Mouse (Mus musculus) midbrain, embryonic 13.5 days (tissue): ENCODE results near the gene Cldn7. TPM values are rescaled to one million over a fixed set of nuclear protein-coding genes. Genes with fewer than 3 reads are reported as not detected.
A peak's percentile ranks its signal among the peaks of the same experiment; 100 is the strongest.
"Not testable (repeated sequence)": the region's sequence is repeated elsewhere in the genome, so short reads cannot be mapped to it uniquely, and the experiment has no call there.

ENCODE experiments used
- ATAC-seq: fragments of 200-750 bp; cut with Nextera tagmentation; 2 replicates; pipeline ENCODE4 v1.8.0; 2017; ENCODE audit warnings: mild to moderate bottlenecking, moderate TSS enrichment, moderate library complexity
- H3K27ac ChIP-seq: fragments of 300-500 bp; sonication (generic); 2 replicates; pipeline ENCODE4 v1.5.1; 2015; ENCODE audit warnings: inconsistent platforms, mild to moderate bottlenecking, moderate library complexity
- H3K27me3 ChIP-seq: fragments of 300-500 bp; sonication (generic); 2 replicates; pipeline ENCODE4 v1.6.1; 2015; ENCODE audit warnings: mild to moderate bottlenecking, inconsistent platforms
- H3K36me3 ChIP-seq: fragments of 300-500 bp; sonication (generic); 2 replicates; pipeline ENCODE4 v1.6.1; 2015; ENCODE audit warnings: mild to moderate bottlenecking, inconsistent platforms
- H3K4me1 ChIP-seq: fragments of 300-500 bp; sonication (generic); replicated peaks from 2 replicates; pipeline ENCODE4 v1.6.1; 2015; ENCODE audit warnings: inconsistent platforms
- H3K4me2 ChIP-seq: fragments of 300-500 bp; sonication (generic); replicated peaks from 2 replicates; pipeline ENCODE4 v1.6.1; 2015; ENCODE audit warnings: moderate library complexity, mild to moderate bottlenecking, inconsistent platforms
- H3K4me3 ChIP-seq: fragments of 300-500 bp; sonication (generic); replicated peaks from 2 replicates; pipeline ENCODE4 v1.5.1; 2015; ENCODE audit warnings: mild to moderate bottlenecking, inconsistent platforms
- H3K9ac ChIP-seq: fragments of 300-500 bp; sonication (generic); replicated peaks from 2 replicates; pipeline ENCODE4 v1.6.1; 2015; ENCODE audit warnings: mild to moderate bottlenecking, inconsistent platforms
- H3K9me3 ChIP-seq: fragments of 300-500 bp; sonication (generic); 2 replicates; pipeline ENCODE4 v1.6.1; 2016; ENCODE audit warnings: mild to moderate bottlenecking, inconsistent platforms
- WGBS: fragments of 180-500 bp; shearing (Covaris S2); methylation state at CpG from one replicate; pipeline ENCODE4 v1.1.7; 2015; 5-methylcytosine and 5-hydroxymethylcytosine counted together
- polyA plus RNA-seq: library from polyadenylated mRNA; unstranded; fragments of >200 nt; fragmentation: Nextera tagmentation; extraction: Ambion mirVana; gene quantifications from 2 replicates; pipeline ENCODE4 v1.2.1, GENCODE M21; 2015

Gene Cldn7
- polyA plus RNA-seq = 0.32 and 1.1 TPM in 2 replicates

DNA sequence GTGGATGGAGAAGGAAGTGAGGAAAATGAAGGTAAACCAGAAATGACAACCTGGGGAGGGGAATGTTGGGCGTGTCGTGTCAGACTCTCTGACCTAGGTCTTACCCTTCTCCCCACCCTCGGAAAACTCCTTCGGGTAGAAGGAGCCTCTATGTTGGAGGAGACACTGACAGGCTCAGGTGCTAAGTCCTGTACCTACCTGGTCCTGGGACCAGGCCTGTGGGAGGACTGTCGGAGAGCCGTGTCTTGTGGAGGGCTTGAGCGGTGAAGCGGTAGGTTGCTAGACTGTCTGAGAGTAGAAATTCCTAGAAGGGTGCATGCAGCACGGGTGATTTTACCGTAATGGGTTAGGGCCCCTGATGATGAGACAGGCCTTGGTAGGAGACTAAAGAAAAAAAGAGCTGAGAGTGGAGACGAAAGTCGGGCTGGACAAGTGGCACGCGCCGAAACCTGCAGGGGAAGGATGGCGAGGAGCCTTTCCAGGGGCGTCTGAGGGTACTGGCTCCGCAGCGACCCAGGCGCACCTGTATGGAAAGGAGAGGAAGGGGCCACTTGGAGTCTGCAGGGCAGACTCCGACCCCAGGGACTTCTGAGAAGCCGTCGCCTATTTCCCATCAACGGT is at the start of gene Cldn7:
Cldn7 (plus strand) TSS at position 130 of the 621 bp plus-strand sequence.
- 11% methylated on average over 24 of the region's 24 CpGs for WGBS
- no peak for ATAC-seq
- peaks cover 91% of the 10 kb centered on the region for H3K27me3 ChIP-seq
- peaks cover 17% of the 10 kb centered on the region for H3K4me1 ChIP-seq
- H3K4me2 ChIP-seq = 0 out of 2 replicates have a peak within 1 kb of the TSS, but pooled peaks have one; percentile 31
- peaks cover 22% of the 10 kb centered on the region for H3K36me3 ChIP-seq
- no peaks in the 10 kb centered on the region for H3K9me3 ChIP-seq
- H3K4me3 ChIP-seq = 0 out of 2 replicates have a peak within 1 kb of the TSS, but pooled peaks have one; percentile 9
- no peak within 1 kb of the TSS for H3K27ac ChIP-seq
- H3K9ac ChIP-seq = no peak within 1 kb of the TSS

DNA sequence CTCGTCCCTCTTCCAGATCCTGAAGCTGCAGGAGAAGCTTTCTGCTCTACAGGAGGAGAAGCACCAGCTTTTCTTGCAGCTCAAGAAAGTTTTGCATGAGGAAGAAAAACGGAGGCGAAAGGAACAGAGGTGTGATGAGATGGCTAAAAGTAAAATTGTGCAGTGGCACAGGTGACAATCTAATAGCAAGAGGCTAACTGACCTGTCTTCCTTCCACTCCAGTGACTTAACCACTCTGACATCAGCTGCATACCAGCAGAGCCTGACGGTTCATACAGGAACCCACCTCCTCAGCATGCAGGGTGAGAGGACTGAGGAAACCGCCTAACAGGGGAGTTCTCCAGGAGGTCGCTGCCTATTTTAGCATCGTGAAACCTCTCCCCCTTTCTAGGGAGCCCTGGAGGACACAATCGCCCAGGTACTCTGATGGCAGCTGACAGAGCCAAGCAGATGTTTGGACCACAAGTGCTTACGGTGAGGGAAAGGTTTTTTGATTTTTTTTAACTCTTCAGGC is 49.6 kb upstream of the Cldn7 start:
- H3K4me1 ChIP-seq = peaks cover 50% of the 10 kb centered on the region
- 41% methylated on average over 9 of the region's 9 CpGs for WGBS
- no peaks in the 10 kb centered on the region for H3K9me3 ChIP-seq
- H3K27ac ChIP-seq = no peak overlapping the region
- H3K36me3 ChIP-seq = peaks cover 79% of the 10 kb centered on the region
- peak overlapping the region; percentile 94 for H3K9ac ChIP-seq
- H3K4me3 ChIP-seq = peak overlapping the region; percentile 94
- no peaks in the 10 kb centered on the region for H3K27me3 ChIP-seq
- H3K4me2 ChIP-seq = peak overlapping the region; percentile 100
- ATAC-seq = no peak

DNA sequence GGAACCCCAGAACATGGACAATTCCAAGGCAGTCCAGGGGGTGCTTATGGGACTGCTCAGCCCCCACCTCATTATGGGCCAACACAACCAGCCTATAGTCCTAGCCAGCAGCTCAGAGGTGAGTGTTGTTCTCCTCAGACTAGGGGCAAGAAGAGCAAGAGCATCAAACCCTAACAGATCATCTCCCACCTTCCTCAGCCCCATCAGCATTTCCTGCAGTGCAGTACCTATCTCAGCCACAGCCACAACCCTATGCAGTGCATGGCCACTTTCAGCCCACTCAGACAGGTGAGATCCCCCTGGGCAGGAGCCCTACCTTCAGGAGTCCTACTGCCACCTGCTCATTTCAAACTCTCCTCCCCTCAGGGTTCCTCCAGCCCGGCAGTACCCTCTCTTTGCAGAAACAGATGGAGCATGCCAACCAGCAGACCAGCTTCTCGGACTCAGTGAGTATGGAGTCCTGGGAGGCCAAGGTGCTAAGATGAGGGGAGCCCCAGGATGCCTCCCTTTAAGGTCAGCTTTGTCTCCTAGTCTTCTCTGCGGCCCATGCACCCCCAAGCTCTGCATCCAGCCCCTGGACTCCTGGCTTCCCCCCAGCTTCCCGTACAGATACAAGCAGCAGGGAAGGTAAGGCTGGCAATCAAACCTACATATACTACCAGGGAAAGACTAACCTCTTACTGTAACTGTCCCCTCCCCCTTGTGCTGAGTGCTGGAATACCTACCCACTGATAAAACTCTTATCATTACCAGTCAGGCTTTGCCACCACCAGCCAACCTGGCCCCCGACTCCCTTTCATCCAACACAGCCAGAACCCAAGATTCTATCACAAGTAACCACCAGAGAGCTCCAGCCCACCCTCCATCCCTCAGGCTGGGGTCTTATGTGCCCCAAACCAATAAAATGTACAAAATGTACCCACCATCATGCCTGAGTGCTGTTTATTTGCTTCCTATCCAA is 48.6 kb upstream of the Cldn7 start:
- 76% methylated on average over 5 of the region's 5 CpGs for WGBS
- no peak overlapping the region for H3K27ac ChIP-seq
- no peaks in the 10 kb centered on the region for H3K27me3 ChIP-seq
- H3K9ac ChIP-seq = no peak overlapping the region
- H3K4me1 ChIP-seq = peaks cover 53% of the 10 kb centered on the region
- H3K4me3 ChIP-seq = peak overlapping the region; percentile 94
- ATAC-seq = no peak
- H3K9me3 ChIP-seq = no peaks in the 10 kb centered on the region
- H3K4me2 ChIP-seq = peak overlapping the region; percentile 100; the same call in 1 of the 2 replicates
- H3K36me3 ChIP-seq = peaks cover 70% of the 10 kb centered on the region

DNA sequence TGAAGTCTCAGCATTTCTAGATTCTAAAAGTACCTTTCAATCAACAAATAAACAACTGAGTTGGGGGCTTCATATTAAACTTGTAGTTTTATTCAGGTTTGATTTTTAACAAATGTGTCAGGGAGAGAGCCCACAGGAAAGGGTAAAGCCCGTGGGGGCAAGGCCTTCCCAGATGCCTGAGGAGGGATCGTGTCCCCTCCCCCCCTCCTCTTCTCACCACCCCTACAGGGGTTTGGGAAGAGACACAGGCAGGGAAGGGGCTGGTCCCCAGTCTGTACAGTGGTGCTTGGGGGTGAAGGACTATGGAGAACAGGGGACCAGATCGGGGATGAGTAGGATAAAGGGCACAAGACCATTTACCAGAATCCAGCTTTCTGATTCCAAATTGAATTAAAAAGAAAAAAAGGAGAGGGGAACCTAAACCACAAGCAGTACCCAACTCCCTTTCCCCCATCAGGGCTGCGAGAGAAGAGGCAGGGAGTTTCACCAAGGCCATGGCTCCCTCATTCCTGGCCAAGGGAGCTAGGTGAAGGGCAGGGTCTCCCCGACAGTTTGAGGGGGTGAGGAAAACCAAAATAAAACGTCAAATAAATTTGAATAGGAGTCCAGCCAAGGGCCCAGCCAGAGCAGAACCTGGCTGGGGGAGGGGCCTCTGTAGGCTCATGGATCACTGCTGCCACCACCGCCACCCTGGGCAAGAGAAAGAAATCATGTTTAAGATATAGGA is 47.8 kb upstream of the Cldn7 start:
- ATAC-seq, H3K9me3 ChIP-seq, H3K9ac ChIP-seq, H3K27ac ChIP-seq, H3K27me3 ChIP-seq, H3K4me3 ChIP-seq, H3K4me2 ChIP-seq: not testable (repeated sequence)
- Histone ChIP-seq H3K4me1 (peaks cover 53% of the 10 kb centered on the region), H3K36me3 (peaks cover 61% of the 10 kb centered on the region)
- WGBS = 63% methylated on average over 7 of the region's 7 CpGs

DNA sequence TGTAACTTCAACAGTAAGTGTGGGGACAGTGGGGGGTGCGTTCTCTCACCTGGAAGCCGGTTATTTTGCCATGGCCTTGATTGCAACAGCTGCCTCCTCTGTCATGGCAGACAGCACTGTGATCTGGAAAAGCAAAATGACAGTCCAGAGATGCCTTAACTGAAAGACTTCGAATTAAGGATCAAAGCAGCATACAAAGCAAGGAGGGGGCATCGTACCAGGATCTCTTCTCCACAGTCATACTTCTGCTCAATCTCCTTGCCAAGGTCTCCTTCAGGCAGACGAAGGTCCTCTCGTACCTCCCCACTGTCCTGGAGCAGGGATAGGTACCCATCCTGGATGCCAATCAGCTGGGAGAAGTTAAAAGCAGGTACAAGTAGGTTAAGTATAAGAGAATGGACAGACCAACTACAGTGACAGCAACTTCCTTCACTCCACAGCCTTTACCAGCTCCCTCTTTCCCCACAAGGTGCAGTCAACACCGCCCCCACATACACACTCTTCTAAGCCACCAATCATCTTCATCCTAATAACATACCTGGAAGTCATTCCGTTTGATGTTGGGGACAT is 47.1 kb upstream of the Cldn7 start:
- Histone ChIP-seq H3K4me1 (peaks cover 57% of the 10 kb centered on the region), H3K36me3 (peaks cover 55% of the 10 kb centered on the region)

DNA sequence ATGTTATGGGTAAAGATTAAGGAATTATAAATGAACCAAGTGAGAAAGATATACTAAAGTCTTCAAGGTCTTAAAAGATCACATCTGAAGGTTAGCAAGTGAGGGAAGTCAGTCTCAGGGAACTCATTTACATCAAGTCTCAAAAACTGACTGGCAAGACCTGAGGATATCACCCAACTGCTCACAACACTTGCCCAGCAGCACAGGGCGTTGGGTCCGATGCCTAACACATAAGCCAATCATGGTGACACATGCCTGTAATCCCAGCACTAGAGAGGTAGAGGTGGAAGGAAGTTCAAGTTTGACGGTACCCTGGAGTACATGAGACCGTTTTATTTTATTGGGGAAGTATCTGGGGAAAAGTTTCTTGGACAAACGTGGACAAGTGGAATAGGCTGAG is 46.5 kb upstream of the Cldn7 start:
- Histone ChIP-seq H3K36me3 (peaks cover 48% of the 10 kb centered on the region), H3K4me2 (no peak overlapping the region), H3K4me1 (peaks cover 57% of the 10 kb centered on the region), H3K4me3 (no peak overlapping the region), H3K27ac (no peak overlapping the region), H3K27me3 (no peaks in the 10 kb centered on the region), H3K9me3 (no peaks in the 10 kb centered on the region), H3K9ac (no peak overlapping the region)
- 89% methylated on average over 5 of the region's 5 CpGs for WGBS
- ATAC-seq = no peak

More for the DNA sequence above, 47.1 kb upstream of the Cldn7 start:
- Histone ChIP-seq H3K27ac (no peak overlapping the region), H3K4me2 (no peak overlapping the region), H3K9ac (no peak overlapping the region), H3K4me3 (no peak overlapping the region), H3K27me3 (no peaks in the 10 kb centered on the region), H3K9me3 (no peaks in the 10 kb centered on the region)
- no peak for ATAC-seq
- 85% methylated on average over 8 of the region's 8 CpGs for WGBS

DNA sequence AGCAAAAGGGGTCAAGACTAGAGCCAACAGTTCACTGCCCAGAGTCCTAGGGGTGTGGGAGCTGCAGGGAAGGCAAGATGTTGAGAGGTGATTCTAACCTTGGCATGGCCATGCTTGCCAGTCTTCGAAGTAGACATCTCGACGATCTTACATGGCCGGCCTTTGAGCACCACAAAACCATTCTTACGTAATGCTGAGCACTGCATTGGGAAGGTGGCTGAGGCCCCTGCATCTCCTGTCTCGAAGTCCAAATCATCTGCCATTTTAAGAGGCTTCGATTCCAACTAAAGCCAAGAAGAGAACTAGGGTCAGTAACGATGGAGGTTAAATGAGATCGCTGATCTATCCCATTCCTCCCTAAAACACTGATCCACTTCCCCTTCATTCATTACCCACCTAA is 45.5 kb upstream of the Cldn7 start:
- Histone ChIP-seq H3K4me3 (peak overlapping the region; percentile 89), H3K36me3 (peaks cover 45% of the 10 kb centered on the region), H3K4me1 (peaks cover 52% of the 10 kb centered on the region), H3K4me2 (peak overlapping the region; percentile 91), H3K27ac (peak overlapping the region; percentile 92; the same call in 1 of the 2 replicates), H3K9ac (peak overlapping the region; percentile 92), H3K9me3 (no peaks in the 10 kb centered on the region), H3K27me3 (no peaks in the 10 kb centered on the region)
- no peak for ATAC-seq
- 86% methylated on average over 9 of the region's 9 CpGs for WGBS

DNA sequence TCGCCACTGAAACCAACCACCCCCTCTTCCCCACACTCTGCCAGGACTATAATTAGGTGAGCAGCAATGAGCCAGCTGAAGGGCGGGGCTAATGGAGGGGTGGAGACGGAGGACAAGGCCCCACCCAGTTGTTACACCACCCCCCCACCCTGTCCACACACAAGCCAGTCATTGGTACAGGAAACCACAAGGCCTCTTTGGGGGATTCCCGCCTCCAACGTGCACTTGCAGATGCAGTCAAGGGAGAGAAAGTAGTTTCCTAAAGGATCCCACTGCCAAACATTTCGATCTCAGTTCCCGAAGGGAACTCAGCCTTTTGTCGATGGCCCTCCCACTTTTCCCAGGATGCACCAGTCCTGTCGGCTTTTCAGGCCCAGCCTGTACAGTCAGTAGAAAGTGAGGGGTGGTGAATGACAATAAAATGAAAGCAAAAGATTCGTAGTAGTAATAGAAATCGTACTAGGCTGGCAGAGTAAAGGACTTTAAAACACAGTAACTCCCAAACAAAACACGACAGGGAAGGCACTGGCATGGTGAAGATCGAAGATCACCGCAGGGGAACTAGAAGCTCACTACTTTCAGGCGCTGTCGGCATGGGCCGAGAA is 44.8 kb upstream of the Cldn7 start:
- Histone ChIP-seq H3K27me3 (no peaks in the 10 kb centered on the region), H3K9me3 (no peaks in the 10 kb centered on the region), H3K9ac (peak overlapping the region; percentile 92), H3K27ac (peak overlapping the region; percentile 92), H3K4me2 (peak overlapping the region; percentile 91), H3K4me3 (peak overlapping the region; percentile 89), H3K4me1 (peaks cover 46% of the 10 kb centered on the region), H3K36me3 (peaks cover 44% of the 10 kb centered on the region)
- no peak for ATAC-seq
- WGBS = 1% methylated on average over 17 of the region's 17 CpGs

DNA sequence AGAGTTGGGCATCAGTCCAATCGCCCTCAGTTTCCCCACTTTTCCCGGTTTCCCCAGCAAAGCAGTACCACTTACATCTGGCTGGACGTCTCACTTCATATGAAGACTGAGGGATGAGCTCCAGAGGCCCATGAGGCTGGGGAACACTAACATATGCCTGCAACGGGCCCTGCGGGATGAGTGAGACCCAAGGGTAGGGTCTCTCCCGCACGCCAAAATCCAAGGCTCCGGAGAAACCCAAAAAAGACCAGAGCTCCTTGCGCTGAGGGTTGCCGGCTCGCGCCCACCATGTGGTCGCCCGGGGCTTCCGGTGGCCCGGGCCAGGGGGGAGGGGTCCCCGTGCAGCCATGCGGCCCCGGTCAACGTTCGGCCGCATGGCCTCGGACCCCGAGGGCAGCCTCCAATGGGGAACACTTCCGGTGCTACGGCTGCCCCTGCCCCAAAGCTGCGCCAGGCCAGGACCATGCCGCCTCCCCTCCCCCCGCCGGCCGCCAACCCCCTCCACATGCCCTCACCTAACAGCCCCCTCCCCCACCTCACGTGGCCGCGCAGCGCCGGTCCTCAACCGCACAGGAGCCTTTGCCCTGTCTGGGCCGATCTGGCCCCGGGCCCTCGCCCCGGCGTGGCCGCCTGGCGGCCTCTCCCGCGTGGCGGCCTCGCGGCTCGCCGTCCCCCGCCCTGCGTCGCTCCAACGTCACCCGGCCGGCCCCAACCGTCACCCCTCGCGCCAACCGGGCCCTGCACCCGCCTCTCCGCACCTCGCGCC is 44.1 kb upstream of the Cldn7 start:
- peak overlapping the region; percentile 89 for H3K4me3 ChIP-seq

DNA sequence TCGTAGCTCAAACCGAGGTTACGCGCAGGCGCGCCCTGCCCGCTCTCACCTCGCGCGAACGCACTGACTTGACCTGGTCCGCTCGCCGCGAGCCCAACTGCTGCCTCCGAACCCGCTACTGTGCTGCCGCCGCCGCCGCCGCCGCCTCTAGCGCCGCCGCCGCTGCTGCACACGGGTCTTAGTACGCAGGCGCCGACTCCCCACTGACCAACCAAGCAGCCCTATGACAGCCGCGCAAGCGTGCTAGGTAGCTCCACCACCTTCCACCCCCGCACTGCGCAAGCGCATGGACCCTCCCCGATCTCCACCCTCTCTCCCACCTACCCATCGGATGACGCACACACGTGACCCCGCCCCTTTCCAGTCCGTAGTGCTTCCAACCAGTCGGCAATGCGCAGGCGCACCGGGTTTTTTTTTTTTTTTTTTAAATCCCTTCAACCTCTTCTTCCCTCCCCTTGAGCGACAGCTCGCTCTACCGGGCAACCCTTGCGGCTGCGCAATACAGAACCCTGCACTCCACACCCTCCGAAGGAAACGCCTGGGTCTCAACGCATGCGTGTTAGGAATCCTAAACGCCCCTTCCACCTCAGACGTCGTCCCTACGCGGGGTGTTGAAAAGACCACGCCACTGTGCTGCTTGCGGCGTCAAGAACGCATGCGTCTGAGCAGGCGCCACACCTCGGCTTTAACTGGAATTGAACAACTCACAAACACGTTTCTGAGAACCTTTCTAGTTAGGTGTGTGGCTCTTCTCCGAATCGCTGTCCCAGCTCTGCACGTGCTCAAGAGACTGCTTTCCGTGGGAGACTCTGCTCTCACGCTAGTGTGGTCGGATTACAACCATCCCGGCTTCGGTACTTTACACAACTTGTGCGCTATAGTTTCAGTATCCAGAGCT is 43.2 kb upstream of the Cldn7 start, which contains the start of gene Eif5a:
Eif5a (minus strand) TSS at position 845 of the 898 bp plus-strand sequence.
- ATAC-seq = peak; percentile 97
- H3K27me3 ChIP-seq = no peaks in the 10 kb centered on the region
- peaks cover 28% of the 10 kb centered on the region for H3K36me3 ChIP-seq
- H3K4me2 ChIP-seq = peak within 1 kb of the TSS; percentile 91
- H3K9me3 ChIP-seq = no peaks in the 10 kb centered on the region
- under 1% methylated on average over 78 of the region's 78 CpGs for WGBS
- peak within 1 kb of the TSS; percentile 89 for H3K4me3 ChIP-seq
- peak within 1 kb of the TSS; percentile 92 for H3K27ac ChIP-seq
- peak within 1 kb of the TSS; percentile 92 for H3K9ac ChIP-seq
- H3K4me1 ChIP-seq = peaks cover 30% of the 10 kb centered on the region

More for the DNA sequence above, 44.1 kb upstream of the Cldn7 start:
- H3K27ac ChIP-seq = peak overlapping the region; percentile 92
- peaks cover 39% of the 10 kb centered on the region for H3K4me1 ChIP-seq
- peak; percentile 62 for ATAC-seq
- no peaks in the 10 kb centered on the region for H3K27me3 ChIP-seq
- H3K9ac ChIP-seq = peak overlapping the region; percentile 92
- WGBS = under 1% methylated on average over 46 of the region's 65 CpGs
- H3K9me3 ChIP-seq = no peaks in the 10 kb centered on the region
- H3K4me2 ChIP-seq = peak overlapping the region; percentile 91
- H3K36me3 ChIP-seq = peaks cover 37% of the 10 kb centered on the region
